Mouse (Mus musculus) stomach, postnatal 0 days (tissue): ENCODE measurements around the gene Oosp3. TPM values are rescaled to one million over a fixed set of nuclear protein-coding genes. Genes with fewer than 3 reads are reported as not detected.

Experiments
- ATAC-seq: fragments of 200-750 bp; cut with Nextera tagmentation; 2 replicates; pipeline ENCODE4 v1.8.0; 2017; ENCODE audit not compliant: low FRiP score, low TSS enrichment
- DNase-seq: peaks from one replicate; pipeline ENCODE4 v3.0.0-alpha.2; 2016; ENCODE audit warnings: low spot score
- H3K27ac ChIP-seq: fragments of 300-500 bp; sonication (generic); replicated peaks from 2 replicates; pipeline ENCODE4 v1.5.1; 2014; ENCODE audit warnings: mild to moderate bottlenecking, control low read depth
- H3K27me3 ChIP-seq: fragments of 300-500 bp; sonication (generic); 2 replicates; pipeline ENCODE4 v1.6.1; 2014; ENCODE audit warnings: low read length; ENCODE audit not compliant: control insufficient read depth, insufficient read depth
- H3K36me3 ChIP-seq: fragments of 300-500 bp; sonication (generic); 2 replicates; pipeline ENCODE4 v1.6.1; 2014; ENCODE audit warnings: low read length, mixed read lengths; ENCODE audit not compliant: control insufficient read depth, insufficient read depth
- H3K4me1 ChIP-seq: fragments of 300-500 bp; sonication (generic); replicated peaks from 2 replicates; pipeline ENCODE4 v1.6.1; 2014; ENCODE audit warnings: antibody characterized with exemption; ENCODE audit not compliant: control insufficient read depth, insufficient read depth
- H3K4me2 ChIP-seq: fragments of 300-500 bp; sonication (generic); replicated peaks from 2 replicates; pipeline ENCODE4 v1.6.1; 2014; ENCODE audit warnings: low read depth, mild to moderate bottlenecking, control low read depth, moderate library complexity
- H3K4me3 ChIP-seq: fragments of 300-500 bp; sonication (generic); 2 replicates; pipeline ENCODE4 v1.5.1; 2014; ENCODE audit warnings: low read depth, low read length, control low read depth
- H3K9ac ChIP-seq: fragments of 300-500 bp; sonication (generic); 2 replicates; pipeline ENCODE4 v1.6.1; 2014; ENCODE audit warnings: mild to moderate bottlenecking, low read length, control low read depth, mixed read lengths
- H3K9me3 ChIP-seq: fragments of 300-500 bp; sonication (generic); 2 replicates; pipeline ENCODE4 v1.6.1; 2016; ENCODE audit warnings: low read length; ENCODE audit not compliant: control insufficient read depth
- CTCF ChIP-seq: IDR thresholded peaks from 2 replicates; pipeline ENCODE4 v1.5.1; 2016; ENCODE audit warnings: antibody characterized with exemption, low read depth, mild to moderate bottlenecking, moderate library complexity
- EP300 ChIP-seq: optimal IDR thresholded peaks from 2 replicates; pipeline ENCODE3; 2016; ENCODE audit warnings: antibody characterized with exemption
- WGBS: fragments of 180-500 bp; shearing (Covaris S2); extraction: QIAGEN DNeasy Blood & Tissue Kit; methylation state at CpG from one replicate; pipeline ENCODE4 v1.1.7; 2014; 5-methylcytosine and 5-hydroxymethylcytosine counted together
- polyA plus RNA-seq: library from polyadenylated mRNA; unstranded; fragments of >200 nt; fragmentation: Nextera tagmentation; extraction: Ambion mirVana; gene quantifications from 2 replicates; pipeline ENCODE4 v1.2.1, GENCODE M21; 2015

The Oosp3 gene
- polyA plus RNA-seq: not detected in 2 replicates

GRCm38 (mm10) chr19:11696755-11697154, at the start of gene Oosp3:
Gene Oosp3, plus strand, starts transcription at chr19:11697055.
- WGBS: 86% methylated on average over 2 of the region's 2 CpGs
- ATAC-seq: no peak

DNA sequence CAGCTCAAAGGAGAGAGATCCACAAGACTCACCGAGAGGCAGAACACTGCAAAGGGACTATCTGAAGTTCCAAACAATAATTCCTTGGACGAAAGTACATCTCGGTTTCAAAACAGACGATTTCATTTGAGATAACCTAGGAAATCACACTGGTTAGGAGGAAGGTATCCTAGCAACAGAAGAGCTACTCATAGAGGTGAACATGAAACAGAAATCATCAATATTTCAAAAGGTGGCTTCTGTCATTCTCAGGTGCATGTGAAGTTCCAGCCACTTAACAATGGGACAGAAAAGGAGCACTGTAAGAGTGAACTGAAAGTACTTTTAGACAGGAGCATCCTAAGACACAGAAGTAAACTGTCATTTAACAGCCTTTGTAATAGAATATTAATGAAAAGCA, 47.3 kb upstream of the Oosp3 start:
- H3K27ac ChIP-seq: no peak overlapping the region
- H3K4me2 ChIP-seq: no peak overlapping the region
- no peaks in the 10 kb centered on the region for H3K9me3 ChIP-seq
- H3K9ac ChIP-seq: no peak overlapping the region
- TF ChIP-seq CTCF (no peak), EP300 (no peak)
- DNase-seq (no peak), ATAC-seq (no peak)
- 60% methylated on average over 4 of the region's 4 CpGs for WGBS
- H3K27me3 ChIP-seq: no peaks in the 10 kb centered on the region
- no peaks in the 10 kb centered on the region for H3K4me1 ChIP-seq
- no peaks in the 10 kb centered on the region for H3K36me3 ChIP-seq
- H3K4me3 ChIP-seq: no peak overlapping the region

More at GRCm38 (mm10) chr19:11696755-11697154, at the start of gene Oosp3:
- Histone ChIP-seq H3K4me2 (no peak within 1 kb of the TSS), H3K27me3 (no peaks in the 10 kb centered on the region), H3K4me1 (no peaks in the 10 kb centered on the region), H3K9me3 (no peaks in the 10 kb centered on the region), H3K36me3 (no peaks in the 10 kb centered on the region), H3K9ac (no peak within 1 kb of the TSS), H3K4me3 (no peak within 1 kb of the TSS), H3K27ac (no peak within 1 kb of the TSS)
- TF ChIP-seq EP300 (no peak), CTCF (no peak)
- DNase-seq: no peak

GRCm38 (mm10) chr19:11659142-11659541, 37.7 kb upstream of the Oosp3 start:
- H3K9me3 ChIP-seq: no peaks in the 10 kb centered on the region
- no peaks in the 10 kb centered on the region for H3K4me1 ChIP-seq
- WGBS: 80% methylated on average over 2 of the region's 2 CpGs
- H3K4me3 ChIP-seq: no peak overlapping the region
- DNase-seq: no peak
- H3K9ac ChIP-seq: no peak overlapping the region
- H3K27me3 ChIP-seq: no peaks in the 10 kb centered on the region
- H3K4me2 ChIP-seq: no peak overlapping the region
- ATAC-seq: no peak
- no peak for TF ChIP-seq CTCF
- no peak for TF ChIP-seq EP300
- H3K27ac ChIP-seq: no peak overlapping the region
- no peaks in the 10 kb centered on the region for H3K36me3 ChIP-seq

GRCm38 (mm10) chr19:11660459-11660858, 36.4 kb upstream of the Oosp3 start, which contains the start of gene Oosp2:
Gene Oosp2, minus strand, starts transcription at chr19:11660559.
- H3K36me3 ChIP-seq: no peaks in the 10 kb centered on the region

GRCm38 (mm10) chr19:11661562-11661961, 35.3 kb upstream of the Oosp3 start:
- ATAC-seq: no peak
- no peak for DNase-seq
- Histone ChIP-seq H3K4me3 (no peak overlapping the region), H3K4me1 (no peaks in the 10 kb centered on the region), H3K9ac (no peak overlapping the region), H3K27me3 (no peaks in the 10 kb centered on the region), H3K27ac (no peak overlapping the region), H3K9me3 (no peaks in the 10 kb centered on the region), H3K4me2 (no peak overlapping the region), H3K36me3 (no peaks in the 10 kb centered on the region)
- TF ChIP-seq EP300 (no peak), CTCF (no peak)

More at GRCm38 (mm10) chr19:11660459-11660858, 36.4 kb upstream of the Oosp3 start, which contains the start of gene Oosp2:
- Histone ChIP-seq H3K27me3 (no peaks in the 10 kb centered on the region), H3K27ac (no peak within 1 kb of the TSS), H3K4me2 (no peak within 1 kb of the TSS), H3K4me3 (no peak within 1 kb of the TSS), H3K9ac (no peak within 1 kb of the TSS), H3K4me1 (no peaks in the 10 kb centered on the region), H3K9me3 (no peaks in the 10 kb centered on the region)
- DNase-seq (no peak), ATAC-seq (no peak)
- no peak for TF ChIP-seq CTCF
- TF ChIP-seq EP300: no peak
- WGBS: 90% methylated on average over 5 of the region's 5 CpGs

- no peak within 1 kb of the TSS for H3K4me2 ChIP-seq
- no peak for DNase-seq
- H3K27ac ChIP-seq: no peak within 1 kb of the TSS
- no peak within 1 kb of the TSS for H3K9ac ChIP-seq
- no peak for ATAC-seq
- TF ChIP-seq CTCF (no peak), EP300 (no peak)
- H3K27me3 ChIP-seq: no peaks in the 10 kb centered on the region
- no peaks in the 10 kb centered on the region for H3K4me1 ChIP-seq
- 72% methylated on average over 5 of the region's 5 CpGs for WGBS
- no peaks in the 10 kb centered on the region for H3K36me3 ChIP-seq
- H3K4me3 ChIP-seq: no peak within 1 kb of the TSS
- H3K9me3 ChIP-seq: no peaks in the 10 kb centered on the region
Observed at GRCm38 (mm10) chr19:11690839-11691238, 6.0 kb upstream of the Oosp3 start, which contains the start of gene Oosp1. Gene Oosp1, minus strand, starts transcription at chr19:11691150.
